Mouse (Mus musculus) neural tube, embryonic 15.5 days (tissue): ENCODE data around the gene Adamts14. TPM values are rescaled to one million over a fixed set of nuclear protein-coding genes. Genes with fewer than 3 reads are reported as not detected.

Source experiments
- ATAC-seq: fragments of 200-750 bp; cut with Nextera tagmentation; 2 replicates; pipeline ENCODE4 v1.8.0; 2017; ENCODE audit warnings: mild to moderate bottlenecking, moderate TSS enrichment, moderate library complexity; ENCODE audit not compliant: low FRiP score
- H3K27ac ChIP-seq: fragments of 300-500 bp; sonication (generic); replicated peaks from 2 replicates; pipeline ENCODE4 v1.5.1; 2015; ENCODE audit warnings: mild to moderate bottlenecking, inconsistent platforms
- H3K27me3 ChIP-seq: fragments of 300-500 bp; sonication (generic); replicated peaks from 2 replicates; pipeline ENCODE4 v1.6.1; 2015; ENCODE audit warnings: inconsistent platforms
- H3K36me3 ChIP-seq: fragments of 300-500 bp; sonication (generic); 2 replicates; pipeline ENCODE4 v1.6.1; 2015; ENCODE audit warnings: inconsistent platforms
- H3K4me1 ChIP-seq: fragments of 300-500 bp; sonication (generic); 2 replicates; pipeline ENCODE4 v1.6.1; 2015; ENCODE audit warnings: inconsistent platforms
- H3K4me2 ChIP-seq: fragments of 300-500 bp; sonication (generic); 2 replicates; pipeline ENCODE4 v1.6.1; 2015; ENCODE audit warnings: inconsistent platforms, mild to moderate bottlenecking, moderate library complexity
- H3K4me3 ChIP-seq: fragments of 300-500 bp; sonication (generic); replicated peaks from 2 replicates; pipeline ENCODE4 v1.5.1; 2015; ENCODE audit warnings: mild to moderate bottlenecking, inconsistent platforms
- H3K9ac ChIP-seq: fragments of 300-500 bp; sonication (generic); replicated peaks from 2 replicates; pipeline ENCODE4 v1.6.1; 2015; ENCODE audit warnings: mild to moderate bottlenecking, inconsistent platforms
- H3K9me3 ChIP-seq: fragments of 300-500 bp; sonication (generic); replicated peaks from 2 replicates; pipeline ENCODE4 v1.6.1; 2016; ENCODE audit warnings: inconsistent platforms
- WGBS: fragments of 180-500 bp; shearing (Covaris S2); methylation state at CpG from one replicate; pipeline ENCODE4 v1.1.7; 2015; ENCODE audit warnings: mixed read lengths; 5-methylcytosine and 5-hydroxymethylcytosine counted together
- polyA plus RNA-seq: library from polyadenylated mRNA; unstranded; fragments of >200 nt; fragmentation: Nextera tagmentation; extraction: Ambion mirVana; gene quantifications from 2 replicates; pipeline ENCODE4 v1.2.1, GENCODE M21; 2015

Gene Adamts14
- polyA plus RNA-seq, 1 experiment from 2014 or later: 0.54 TPM

DNA sequence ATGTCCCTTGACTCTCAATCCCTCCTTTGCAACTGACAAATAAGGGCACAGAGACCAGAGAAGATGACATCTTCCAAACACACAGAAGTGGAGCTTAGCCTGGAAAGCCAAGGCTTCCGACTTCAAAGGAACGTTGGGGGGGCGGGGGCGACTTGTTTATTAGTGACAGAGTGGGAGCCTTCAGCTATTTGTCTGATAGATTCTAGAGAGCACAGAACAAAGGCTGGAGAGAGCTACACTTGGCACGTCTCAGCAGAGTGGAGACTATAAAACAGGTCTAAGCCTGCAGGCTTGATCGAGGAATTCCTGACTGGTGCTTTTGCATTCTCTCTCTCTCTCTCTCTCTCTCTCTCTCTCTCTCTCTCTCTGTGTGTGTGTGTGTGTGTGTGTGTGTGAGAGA lies 122.6 kb downstream of the Adamts14 start:
- Histone ChIP-seq H3K27ac (no peak overlapping the region), H3K4me2 (no peak overlapping the region), H3K4me3 (no peak overlapping the region), H3K27me3 (no peaks in the 10 kb centered on the region), H3K4me1 (peaks cover 8% of the 10 kb centered on the region), H3K9me3 (no peaks in the 10 kb centered on the region), H3K36me3 (no peaks in the 10 kb centered on the region), H3K9ac (no peak overlapping the region)
- ATAC-seq: no peak
- WGBS: 17% methylated on average over 6 of the region's 6 CpGs

DNA sequence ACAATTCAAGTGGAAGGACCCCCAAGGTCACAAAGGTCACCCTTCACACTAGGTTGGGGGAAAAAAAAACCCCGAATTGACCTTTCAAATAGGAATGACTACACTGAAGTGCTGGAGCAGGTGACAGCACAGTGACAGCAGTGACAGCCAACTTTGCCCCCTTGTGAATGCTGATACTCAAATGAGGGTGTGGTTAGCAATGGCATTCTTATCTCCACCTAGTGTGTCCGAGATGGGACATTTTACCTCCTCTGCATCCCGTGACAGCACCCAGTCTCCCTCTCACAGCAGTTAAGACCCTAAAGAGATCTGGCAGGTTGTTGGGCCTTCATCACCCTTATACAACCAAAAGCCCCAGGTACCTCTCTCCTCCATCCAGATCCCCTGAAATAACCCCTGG lies 123.8 kb downstream of the Adamts14 start:
- H3K9ac ChIP-seq: no peak overlapping the region
- H3K27me3 ChIP-seq: no peaks in the 10 kb centered on the region
- whole genome bisulfite sequencing: 82% methylated on average over 3 of the region's 3 CpGs
- peaks cover 12% of the 10 kb centered on the region for H3K4me1 ChIP-seq
- H3K36me3 ChIP-seq: no peaks in the 10 kb centered on the region
- ATAC-seq: no peak
- no peak overlapping the region for H3K27ac ChIP-seq
- H3K4me3 ChIP-seq: no peak overlapping the region
- no peak overlapping the region for H3K4me2 ChIP-seq
- no peaks in the 10 kb centered on the region for H3K9me3 ChIP-seq

DNA sequence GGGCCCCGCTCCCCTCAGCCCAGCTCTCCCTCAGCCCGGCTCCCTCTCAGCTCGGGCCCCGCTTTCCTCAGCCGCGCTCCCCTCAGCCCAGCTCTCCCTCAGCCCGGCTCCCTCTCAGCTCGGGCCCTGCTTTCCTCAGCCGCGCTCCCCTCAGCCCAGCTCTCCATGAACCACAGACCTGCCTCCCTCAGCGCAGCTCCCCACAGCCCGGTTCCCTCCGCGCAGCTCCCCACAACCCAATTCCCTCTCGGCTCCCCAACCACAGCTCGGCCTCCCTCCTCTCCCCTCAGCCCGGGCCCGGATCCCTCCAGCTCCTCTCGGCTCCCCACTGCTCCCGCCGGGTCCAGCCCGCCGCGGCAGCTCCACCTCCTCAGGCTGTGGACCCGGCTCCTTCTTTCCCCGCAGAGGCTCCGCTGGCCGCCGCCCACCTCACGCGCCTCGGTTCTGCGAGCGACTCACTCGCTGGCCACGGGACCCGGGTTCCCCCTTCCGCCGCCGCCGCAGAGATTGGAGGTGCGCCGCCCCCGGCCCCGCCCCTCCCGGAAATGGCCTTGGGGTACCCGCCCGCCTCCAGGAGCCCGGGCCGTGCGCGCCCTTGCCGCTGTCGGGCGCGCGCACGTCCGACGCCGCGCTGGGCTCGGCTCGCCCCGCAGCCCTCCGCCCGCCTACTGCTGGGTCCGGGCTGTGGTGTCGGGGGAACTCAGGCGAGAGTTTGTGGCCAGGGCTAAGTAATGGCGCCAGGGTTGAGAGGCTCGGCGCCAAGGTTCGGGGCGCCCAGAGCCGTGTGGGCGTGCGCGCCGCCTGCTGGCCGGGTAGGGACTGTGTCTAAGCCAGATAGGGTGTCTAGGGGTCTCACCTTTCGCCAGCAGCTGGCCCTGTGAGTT lies 125.8 kb downstream of the Adamts14 start, which contains the start of gene Sgpl1:
Gene Sgpl1 (minus strand): TSS at position 547 of the 884 bp plus-strand sequence.
- Histone ChIP-seq H3K36me3 (no peaks in the 10 kb centered on the region), H3K4me1 (peaks cover 17% of the 10 kb centered on the region), H3K27me3 (no peaks in the 10 kb centered on the region), H3K4me2 (peak within 1 kb of the TSS; percentile 95), H3K27ac (peak within 1 kb of the TSS; percentile 94), H3K9me3 (no peaks in the 10 kb centered on the region), H3K9ac (peak within 1 kb of the TSS; percentile 78), H3K4me3 (peak within 1 kb of the TSS; percentile 84)
- WGBS: under 1% methylated on average over 82 of the region's 82 CpGs
- peak; percentile 90 for ATAC-seq

Other genes starting within 250 kb of the Adamts14 start
- gene Pcbd1, start 184.1 kb downstream of the Adamts14 start, polyA plus RNA-seq: 48.6 and 52.2 TPM in 2 replicates
- gene Sgpl1, start 125.7 kb downstream of the Adamts14 start, polyA plus RNA-seq: 39.0 and 55.6 TPM in 2 replicates
- gene Tbata, start 101.5 kb downstream of the Adamts14 start, polyA plus RNA-seq: 73.7 TPM in 1 of 2 replicates, not detected in the other
- gene Prf1, start 24.4 kb upstream of the Adamts14 start, polyA plus RNA-seq: 0.09 TPM in 1 of 2 replicates, not detected in the other
- 24.9 and 27.8 TPM in 2 replicates for gene Pald1, start 110.1 kb upstream of the Adamts14 start, polyA plus RNA-seq
- 0.14 and 0.23 TPM in 2 replicates for gene Nodal, start 144.5 kb upstream of the Adamts14 start, polyA plus RNA-seq
- gene Eif4ebp2, start 179.2 kb upstream of the Adamts14 start, polyA plus RNA-seq: 44.1 and 57.0 TPM in 2 replicates
- gene Lrrc20, start 202.4 kb upstream of the Adamts14 start, polyA plus RNA-seq: 12.1 and 14.5 TPM in 2 replicates